Mouse (Mus musculus) thymus, adult 2 months (tissue): ENCODE data around the gene Ccp110.

ENCODE experiments used
- CTCF ChIP-seq: fragments of 200-500 bp; IDR thresholded peaks from 2 replicates; pipeline ENCODE4 v1.5.1; 2012; ENCODE audit warnings: mild to moderate bottlenecking, control low read depth, low read length, moderate library complexity, borderline replicate concordance; ENCODE audit not compliant: control insufficient read depth, poor library complexity, insufficient read depth; ENCODE audit errors: extremely low read depth
- POLR2A ChIP-seq: fragments of 200-500 bp; IDR thresholded peaks from 2 replicates; pipeline ENCODE4 v1.6.1; 2012; ENCODE audit warnings: mild to moderate bottlenecking, low read length, control low read depth, moderate library complexity; ENCODE audit not compliant: control insufficient read depth, poor library complexity, insufficient read depth; ENCODE audit errors: extremely low read depth

DNA sequence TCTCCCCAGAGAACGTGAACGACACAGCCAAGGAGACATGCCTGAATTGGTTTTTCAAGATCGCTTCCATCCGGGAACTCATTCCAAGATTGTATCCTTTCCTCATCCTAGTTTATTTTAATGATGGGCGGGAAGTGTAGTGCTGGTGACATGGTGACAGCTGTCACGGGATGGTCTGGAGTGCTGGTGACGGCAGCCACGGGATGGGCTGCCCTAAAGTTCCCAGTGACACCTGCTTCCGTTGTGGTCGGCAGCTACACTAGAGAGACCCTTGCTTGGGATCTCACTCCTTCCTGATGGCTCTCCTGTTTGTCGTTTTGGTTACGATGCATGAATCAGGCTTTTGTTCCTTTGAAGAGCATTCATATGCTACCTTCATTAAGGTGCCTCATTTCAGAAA is 60.7 kb downstream of the Ccp110 start:
- TF ChIP-seq CTCF: no peak
- TF ChIP-seq POLR2A: no peak
